Mouse (Mus musculus): Measurements from ENCODE around the gene Pik3r6.

GRCm38 (mm10) chr11:68589055-68589809 is 86.4 kb downstream of the Pik3r6 start:
- TF ChIP-seq POLR2AphosphoS2 (IDR thresholded peaks at IDR 0.05; ENCODE audit: insufficient read length, low read depth) (no peak), MAX (IDR thresholded peaks at IDR 0.05; ENCODE audit: low read depth) (no peak), POLR2A (IDR thresholded peaks at IDR 0.05; ENCODE audit: insufficient read length, low read depth) (no peak), MYOG (IDR thresholded peaks at IDR 0.05; ENCODE audit: control insufficient read depth in 1 of 3, insufficient read depth in 1 of 3, insufficient read length in 2 of 3, low read depth in 2 of 3) (no peak), TCF12 (IDR thresholded peaks at IDR 0.05; ENCODE audit: insufficient read depth, poor library complexity, severe bottlenecking) (no peak), REST (IDR thresholded peaks at IDR 0.05; ENCODE audit: insufficient read depth, insufficient read length) (no peak), CEBPB (IDR thresholded peaks at IDR 0.05; ENCODE audit: insufficient read depth, poor library complexity, severe bottlenecking) (no peak), SRF (IDR thresholded peaks at IDR 0.05; ENCODE audit: control insufficient read depth, insufficient read length, low read depth) (no peak), MYOD1 (IDR thresholded peaks at IDR 0.05; ENCODE audit: control insufficient read depth in 1 of 3, insufficient read length in 2 of 3, low read depth in 2 of 3) (no peak)
